Mouse (Mus musculus) spleen, embryonic (tissue): ENCODE data around the gene Smcr8.

Experiments
- CTCF ChIA-PET: fragments of 350-600 bp; sonication (Branson Sonifier 250); formaldehyde crosslinking; loops from one replicate; lab custom pipeline; 2022; lab: Charles Lee

The Smcr8 gene

GRCm38 (mm10) chr11:60836897-60837296 is 59.6 kb downstream of the Smcr8 start:
- CTCF ChIA-PET = no interaction called here
